Mouse (Mus musculus): ENCODE data around the gene Daam2.
A peak's percentile ranks its signal among the peaks of the same experiment; 100 is the strongest.

Daam2 gene

DNA sequence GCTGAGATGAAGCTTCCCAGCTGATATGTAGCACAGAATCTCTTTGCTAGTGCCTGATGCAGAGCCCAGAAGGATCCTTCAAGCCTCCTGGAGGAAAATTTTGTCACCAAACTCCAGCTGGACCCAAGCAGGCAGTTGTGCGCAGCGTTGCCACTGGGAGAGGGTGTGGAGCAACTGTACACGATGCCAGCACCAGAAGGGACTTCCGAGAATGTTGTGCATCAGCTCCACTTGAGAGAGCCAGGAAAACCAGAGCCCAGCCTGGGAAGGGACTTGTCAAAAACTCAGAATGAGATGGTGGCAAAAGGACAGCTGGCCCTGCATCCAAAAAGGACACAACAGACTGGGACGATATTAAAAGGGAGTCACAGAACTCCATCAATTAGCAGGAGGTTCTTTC, 32.5 kb downstream of the Daam2 start:
- DNase-seq (ENCODE audit: low read depth) = no peak

DNA sequence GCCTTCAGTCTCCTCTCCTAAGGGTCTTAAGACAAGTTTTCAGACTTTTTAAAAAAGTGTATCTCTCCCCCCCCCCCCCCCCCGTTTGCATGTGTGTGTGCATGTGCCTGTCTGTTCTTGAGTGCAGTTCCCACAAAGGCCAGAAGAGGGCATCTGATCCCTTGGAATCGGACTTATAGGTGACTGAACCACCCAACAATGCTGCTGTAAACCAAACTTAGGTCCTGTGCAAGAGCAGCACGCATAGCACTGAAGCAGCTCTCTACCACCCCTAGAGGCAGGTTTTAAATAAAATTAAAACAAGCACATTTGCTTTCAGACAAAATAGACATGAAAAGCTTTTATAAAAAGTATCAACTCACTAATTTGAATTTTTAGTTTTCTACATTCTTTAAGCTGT, 33.9 kb downstream of the Daam2 start:
- peak; percentile 18 for DNase-seq (ENCODE audit: low read depth)

DNA sequence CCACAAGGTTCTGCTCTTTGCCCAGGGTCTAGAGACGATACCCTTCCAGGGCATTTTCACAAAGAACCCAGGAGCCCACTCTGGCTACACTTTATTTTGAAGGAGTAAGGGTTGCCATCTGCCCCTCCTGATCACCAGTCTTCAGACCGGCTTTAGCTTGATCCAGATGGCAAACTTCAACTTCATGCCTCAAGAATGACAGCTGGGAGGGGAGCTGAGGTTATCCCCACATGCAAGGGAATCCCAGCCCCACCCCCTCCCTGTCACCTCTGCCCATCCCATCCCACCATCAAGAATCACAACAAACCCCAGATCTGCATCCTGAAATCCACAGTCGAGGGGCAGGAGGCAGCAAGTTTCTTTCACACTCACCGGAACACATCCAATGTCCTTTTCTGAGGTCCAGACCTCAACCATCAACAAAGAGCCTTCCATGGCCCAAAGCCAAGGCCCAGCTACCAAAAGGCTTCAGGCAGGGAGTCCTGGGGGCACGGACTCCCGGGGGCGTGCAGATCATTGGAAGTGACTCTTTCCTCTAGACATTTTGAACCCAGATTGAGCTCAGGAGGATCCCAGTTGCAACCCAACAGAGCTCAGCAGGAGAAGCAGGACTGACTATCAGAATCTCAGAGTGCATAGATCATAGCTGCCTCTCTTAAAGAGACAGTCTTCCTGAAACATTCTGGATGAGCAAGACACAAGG, 35.5 kb downstream of the Daam2 start:
- no peak for DNase-seq (ENCODE audit: low read depth)

DNA sequence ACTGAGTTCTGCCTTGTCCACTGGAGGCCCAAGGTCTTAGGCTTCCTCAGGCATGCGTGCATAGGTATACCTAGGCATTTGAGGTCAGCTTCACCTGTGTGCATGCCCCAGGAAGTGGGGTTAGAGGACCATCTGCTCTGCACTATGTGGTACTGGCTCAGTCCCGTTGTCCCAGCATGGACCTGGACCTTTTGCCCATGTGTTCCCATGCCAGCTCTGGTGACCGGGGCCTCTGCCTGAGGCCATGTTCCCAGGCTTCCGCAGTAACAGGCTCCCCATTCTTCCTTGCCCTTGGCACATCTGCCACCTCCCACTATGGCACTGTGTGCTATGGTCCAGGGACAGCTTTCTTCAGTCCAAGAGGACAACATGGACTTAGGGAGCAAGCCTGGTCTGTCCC, 36.1 kb downstream of the Daam2 start:
- DNase-seq (ENCODE audit: low read depth) = no peak

DNA sequence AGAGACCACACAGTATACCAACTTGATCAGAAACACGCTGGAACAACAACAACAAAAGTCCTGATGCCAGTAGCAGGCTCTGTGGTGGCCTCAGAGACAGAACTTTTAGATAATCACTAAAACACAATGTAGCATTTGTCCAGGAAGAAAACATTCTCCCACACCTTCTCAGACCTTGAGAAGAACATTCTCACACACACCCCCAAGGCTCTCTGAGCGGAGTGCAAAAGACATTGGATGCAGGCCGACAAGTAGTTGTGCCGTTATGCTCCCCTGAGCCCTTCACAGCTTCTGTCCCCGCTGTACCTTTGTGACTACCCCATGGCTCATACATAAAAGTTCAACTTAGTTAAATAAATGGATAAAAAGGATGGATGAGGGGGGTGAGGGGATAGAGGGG, 37.6 kb downstream of the Daam2 start:
- DNase-seq (ENCODE audit: low read depth) = no peak

DNA sequence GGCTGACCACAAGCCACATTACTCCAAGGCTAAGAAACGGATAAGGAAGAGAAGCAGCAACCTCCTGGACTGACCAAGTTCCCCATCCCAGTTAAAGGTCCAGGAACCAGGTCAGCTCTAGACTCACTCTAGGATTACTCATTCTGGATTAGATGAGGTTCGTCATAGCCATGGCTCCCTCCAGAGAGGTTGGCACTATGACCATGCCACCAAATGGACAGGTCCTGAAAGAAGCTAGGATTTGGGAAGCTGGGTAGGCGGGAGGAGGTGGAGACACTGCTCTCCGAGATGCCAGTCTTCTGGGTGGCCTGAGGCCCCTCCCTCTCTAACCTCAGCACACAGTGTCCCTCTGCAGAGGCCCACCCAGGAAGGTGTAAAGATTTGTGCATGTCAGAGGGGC, 38.2 kb downstream of the Daam2 start:
- DNase-seq (ENCODE audit: low read depth) = no peak

DNA sequence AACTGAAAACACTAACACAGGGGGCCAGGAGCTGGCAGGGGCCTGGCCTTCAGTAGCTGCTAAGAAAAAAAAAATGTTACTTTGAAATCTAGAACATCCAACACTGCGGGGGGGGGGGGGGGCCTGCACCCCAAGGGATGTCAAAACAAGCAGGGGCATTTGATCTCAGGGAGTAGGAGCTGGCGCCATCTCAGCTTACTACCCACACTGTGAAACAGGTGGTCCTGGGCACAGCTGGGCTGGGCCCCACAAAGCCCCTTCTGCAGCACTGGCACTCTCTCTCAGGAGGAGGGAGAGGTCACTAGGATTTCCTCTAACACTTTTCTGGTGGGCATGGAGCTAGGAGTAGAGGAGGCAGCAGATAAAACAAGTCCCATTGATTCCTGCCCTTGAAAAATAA, 39.6 kb downstream of the Daam2 start:
- no peak for DNase-seq (ENCODE audit: low read depth)

DNA sequence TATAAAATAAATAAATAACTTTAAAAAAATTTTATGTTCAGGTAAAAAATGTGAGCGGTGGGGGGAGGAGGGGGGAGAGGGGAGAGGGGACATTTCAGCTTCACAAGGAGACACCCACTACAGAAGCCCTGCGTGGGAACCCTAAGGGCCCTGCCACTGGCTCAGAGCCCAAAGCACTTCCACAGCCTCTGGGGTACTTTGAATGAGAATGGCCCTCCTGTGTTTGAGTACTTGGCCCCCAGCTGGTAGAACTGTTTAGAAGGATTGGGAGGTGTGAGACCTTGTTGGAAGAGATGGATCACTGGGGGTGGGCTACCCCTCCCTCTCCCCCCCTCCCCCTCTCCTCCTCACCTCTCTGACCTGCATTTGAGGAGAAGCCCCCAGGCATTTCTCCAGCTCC, 41.7 kb downstream of the Daam2 start:
- DNase-seq (ENCODE audit: low read depth) = no peak

DNA sequence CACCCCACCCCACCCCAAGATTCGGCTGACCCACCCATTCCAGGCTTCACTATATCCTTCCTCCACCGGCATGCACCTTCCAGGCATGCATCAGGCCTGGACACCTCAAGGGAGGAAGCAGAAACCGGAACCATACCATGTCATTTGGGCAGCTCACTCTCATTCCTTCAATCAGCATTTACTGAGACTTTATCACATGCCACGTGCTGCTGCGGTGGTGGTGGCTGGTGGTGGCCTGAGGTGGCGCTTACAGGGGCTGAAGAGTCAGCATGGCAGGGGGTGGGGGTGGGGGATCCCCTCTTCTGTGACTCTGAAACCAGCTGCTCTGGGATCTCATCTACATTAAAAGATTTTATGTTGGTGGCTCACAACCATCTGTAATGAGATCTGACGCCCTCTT, 42.1 kb downstream of the Daam2 start:
- no peak for DNase-seq (ENCODE audit: low read depth)

DNA sequence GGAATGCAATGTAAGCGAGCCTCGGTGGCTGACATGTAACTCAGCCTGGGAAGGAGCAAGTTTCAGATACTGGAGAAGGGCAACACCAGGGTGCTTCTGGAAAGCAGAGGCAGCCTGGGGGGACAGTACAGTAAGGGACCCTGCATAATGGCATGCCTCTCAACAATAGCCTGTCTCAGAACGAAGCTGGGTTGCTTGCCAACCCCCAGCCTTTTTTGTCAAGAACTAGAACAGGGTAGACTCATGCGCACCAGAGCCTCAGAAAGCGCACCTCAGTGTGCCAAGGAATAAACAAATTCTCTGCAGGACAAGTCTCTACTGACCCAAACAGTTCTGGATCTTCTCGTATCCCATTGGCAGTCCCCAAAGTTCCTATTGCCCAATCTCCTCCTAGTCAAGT, 43.5 kb downstream of the Daam2 start:
- DNase-seq (ENCODE audit: low read depth) = no peak

DNA sequence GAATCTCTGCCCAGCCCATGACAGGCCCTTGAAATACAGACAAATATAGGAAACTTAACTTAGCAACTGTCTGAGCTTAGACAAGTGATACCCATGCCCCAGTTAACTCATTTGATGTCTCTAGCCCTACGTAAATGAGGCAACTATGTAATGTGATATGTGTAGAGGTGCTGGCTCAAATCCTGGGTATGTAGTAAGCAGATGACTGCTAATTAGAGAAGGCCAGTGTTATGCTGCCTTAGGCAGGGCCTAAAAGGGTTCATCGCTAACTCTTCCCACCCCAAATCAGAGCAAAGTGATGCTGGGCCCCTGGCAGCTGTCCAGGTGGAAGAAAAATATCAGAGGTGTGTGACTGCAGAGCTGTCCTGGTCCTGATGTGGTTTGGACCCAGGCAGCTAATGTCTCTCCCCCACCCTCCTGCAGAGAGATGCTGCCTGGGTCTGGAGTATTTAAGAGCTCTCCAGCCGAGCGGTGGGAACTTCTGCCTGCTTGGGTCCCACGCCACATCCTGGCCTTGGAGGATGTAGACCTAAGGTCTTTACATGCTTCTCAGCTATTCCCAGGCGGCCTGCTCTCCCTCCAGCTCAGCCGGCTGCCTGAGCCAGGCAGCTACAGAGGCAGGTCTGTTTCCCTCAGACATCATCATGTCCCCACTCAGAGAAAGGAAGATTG, 44.4 kb downstream of the Daam2 start:
- no peak for DNase-seq (ENCODE audit: low read depth)

DNA sequence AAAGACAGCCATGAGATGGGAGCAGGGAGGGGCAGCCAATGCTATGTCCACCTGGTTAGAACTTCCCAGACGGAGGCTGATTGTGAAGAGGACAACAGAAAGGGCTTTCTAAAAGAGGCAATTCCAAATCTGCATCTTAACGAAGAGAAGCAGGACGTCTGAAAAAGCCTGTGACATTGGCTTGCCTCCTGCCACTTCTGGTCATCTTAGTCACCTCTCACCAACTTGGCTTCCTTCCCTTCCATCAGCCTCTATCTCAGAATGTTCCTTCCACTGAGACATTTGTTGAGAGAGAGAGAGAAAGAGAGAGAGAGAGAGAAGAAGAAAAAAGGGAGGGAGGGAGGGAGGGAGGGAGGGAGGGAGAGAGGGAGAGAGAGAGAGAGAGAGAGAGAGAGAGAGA, 47.1 kb downstream of the Daam2 start:
- no peak for DNase-seq (ENCODE audit: low read depth)

DNA sequence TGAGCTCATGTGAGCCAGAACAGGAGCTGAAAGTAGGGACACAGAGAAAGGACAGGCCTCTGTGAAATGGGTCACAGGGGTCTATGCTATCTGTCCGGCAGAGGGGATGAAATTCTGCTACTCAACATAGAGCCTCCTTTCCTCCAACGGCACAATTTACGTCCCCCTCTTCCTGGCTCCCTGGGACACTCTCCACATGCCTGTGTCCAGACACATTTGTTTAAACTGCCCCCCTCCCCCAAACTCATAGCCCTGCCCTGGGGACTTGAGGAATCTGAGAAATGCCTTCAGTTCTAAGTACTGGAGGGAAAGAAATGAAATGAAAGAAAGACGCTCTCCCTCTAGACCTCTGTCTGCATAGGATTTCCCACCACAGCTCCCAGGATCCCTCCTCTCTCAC, 48.5 kb downstream of the Daam2 start:
- no peak for DNase-seq (ENCODE audit: low read depth)

DNA sequence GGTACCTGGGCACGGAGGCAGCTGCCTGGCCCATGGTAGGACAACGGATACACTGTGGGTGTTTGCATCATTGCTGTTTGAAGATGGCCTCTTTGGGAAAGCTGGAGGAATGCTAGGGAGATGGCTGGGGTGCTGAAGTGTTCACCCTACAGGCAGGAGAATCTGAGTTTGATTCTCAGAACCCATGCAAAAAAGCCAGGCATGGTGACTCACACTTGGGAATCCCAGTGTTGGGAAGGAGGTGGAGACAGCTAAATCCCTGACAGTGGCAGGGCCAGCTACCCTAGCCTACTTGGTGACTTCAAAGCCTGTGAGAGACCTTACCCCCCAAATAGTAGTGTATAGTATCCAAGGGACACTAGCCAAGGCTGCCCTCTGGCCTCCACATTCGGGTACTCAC, 49.0 kb downstream of the Daam2 start:
- DNase-seq (ENCODE audit: low read depth) = no peak

DNA sequence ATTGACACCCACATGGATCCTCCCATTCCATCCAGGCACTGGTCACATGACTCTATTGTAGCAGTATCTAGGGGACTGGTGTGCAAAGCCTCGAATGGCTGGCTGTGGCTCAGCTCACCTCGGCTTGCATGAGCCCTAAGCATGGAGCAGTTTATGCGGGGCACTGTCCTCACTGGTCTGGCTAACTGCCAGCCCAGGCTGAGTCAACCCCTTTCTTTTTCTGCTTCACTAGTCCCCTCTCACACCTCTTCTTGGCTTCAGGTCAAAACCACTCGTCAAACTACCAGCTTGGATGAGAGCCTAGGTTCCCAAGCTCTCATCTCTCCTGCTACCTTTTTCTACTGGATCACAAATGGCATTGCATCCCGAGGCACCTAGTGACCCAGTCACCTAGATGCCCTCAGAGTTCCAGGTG, 51.5 kb downstream of the Daam2 start:
- DNase-seq (ENCODE audit: low read depth) = no peak

DNA sequence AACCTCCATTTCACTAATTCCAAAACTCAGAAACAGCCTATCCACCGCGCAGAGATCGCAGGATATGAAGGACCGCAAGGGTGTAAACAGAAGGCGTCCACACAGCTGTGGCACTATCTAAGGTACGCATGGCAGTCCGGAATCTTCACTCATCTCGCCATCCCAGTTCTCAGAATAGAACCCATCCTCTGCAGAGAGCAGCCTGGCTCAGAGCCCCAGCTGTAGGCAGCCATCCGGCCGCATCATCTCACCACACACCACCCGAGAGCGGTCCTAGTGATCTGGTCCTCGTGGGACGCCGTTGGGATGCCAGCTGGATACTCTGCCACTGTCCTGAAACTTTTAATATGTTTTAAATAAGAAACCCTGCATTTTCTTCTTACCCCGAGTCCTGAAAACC, 54.7 kb downstream of the Daam2 start:
- DNase-seq (ENCODE audit: low read depth) = no peak

DNA sequence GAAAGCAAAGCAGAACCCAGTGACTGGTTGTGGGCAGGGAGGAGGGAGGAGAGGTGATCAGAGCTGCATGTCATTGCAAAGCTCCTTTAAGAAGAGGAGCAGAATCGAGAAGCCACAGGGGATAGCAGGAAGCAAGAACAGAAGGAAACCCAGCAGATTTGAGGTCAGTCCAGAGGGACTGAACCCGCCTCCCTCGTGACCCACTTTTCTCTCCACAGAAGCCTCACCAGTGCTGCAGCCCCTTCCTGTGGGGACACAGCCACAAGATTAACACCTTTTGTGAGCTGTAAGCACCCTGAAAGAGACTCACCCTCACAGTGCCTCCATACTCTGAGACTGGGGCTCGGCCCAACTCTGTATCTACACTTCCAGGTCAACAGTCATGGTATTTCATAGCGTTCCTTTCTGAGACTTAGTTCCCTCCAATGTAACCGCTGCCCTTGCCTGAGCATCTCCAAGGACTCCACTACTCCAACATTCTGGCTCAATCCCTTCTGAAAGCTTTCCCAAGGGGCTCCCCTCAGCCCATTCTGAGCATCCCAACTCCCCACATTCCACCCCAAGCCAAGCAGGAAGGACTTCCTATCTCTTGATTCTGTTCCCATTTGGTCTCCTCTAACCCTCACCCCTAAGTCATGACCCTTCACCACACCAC, 60.8 kb downstream of the Daam2 start:
- no peak for DNase-seq (ENCODE audit: low read depth)

DNA sequence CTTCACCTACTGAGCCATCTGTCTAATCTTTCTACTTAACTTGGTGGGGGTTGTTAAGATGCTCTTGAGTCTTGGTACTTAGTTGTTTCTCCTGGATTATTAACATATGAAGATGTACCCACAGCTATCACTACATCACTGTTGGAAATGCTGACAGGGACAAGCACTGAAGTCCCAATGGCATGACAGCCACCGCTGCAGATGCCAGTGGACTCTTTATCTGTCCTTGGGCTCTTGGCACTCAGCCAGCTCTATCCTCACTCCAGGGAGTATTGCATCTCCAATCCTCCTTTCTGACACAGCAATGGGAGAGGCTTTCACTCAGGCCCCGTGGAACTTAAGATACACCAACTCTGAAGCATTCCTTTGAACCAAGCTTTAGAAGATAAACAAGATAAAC, 63.9 kb downstream of the Daam2 start:
- no peak for DNase-seq (ENCODE audit: low read depth)

DNA sequence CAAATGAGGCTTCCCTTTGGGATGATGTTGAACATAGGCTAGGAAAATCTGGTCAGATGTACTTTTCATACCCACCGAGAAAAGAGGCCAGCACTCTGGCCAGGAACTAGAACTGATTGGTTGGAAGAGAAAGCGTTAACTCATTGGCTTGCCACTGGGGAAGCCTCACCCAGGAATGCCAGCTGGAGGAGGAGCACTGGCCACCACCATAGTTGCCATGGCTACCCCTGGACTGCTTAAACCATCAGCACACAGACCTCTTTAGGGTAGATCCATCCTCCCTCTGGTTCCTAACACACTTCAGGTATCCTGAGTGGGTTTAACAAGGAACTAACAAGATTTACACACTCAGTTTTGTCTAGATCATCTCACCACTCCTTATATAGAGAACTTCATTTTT, 64.5 kb downstream of the Daam2 start:
- DNase-seq (ENCODE audit: low read depth) = no peak

DNA sequence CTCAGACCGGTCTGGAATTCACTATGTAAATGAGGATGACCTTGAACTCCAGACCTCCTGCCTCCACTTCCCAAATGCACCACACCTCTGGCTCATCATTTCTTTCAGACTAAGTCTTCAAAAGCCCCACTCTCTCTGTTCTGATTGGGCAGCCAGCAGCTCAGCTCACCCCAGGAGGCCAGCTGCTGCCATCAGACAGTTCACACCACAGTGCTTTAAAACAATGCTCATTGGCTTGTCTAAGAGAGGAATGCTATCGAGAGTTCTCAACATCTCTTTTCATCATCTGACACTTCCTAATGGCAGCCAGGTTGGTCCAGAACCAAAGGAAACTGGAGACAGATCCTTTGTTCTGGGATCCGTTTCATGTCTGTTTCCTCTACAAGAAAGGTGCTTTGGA, 66.0 kb downstream of the Daam2 start:
- no peak for DNase-seq (ENCODE audit: low read depth)

DNA sequence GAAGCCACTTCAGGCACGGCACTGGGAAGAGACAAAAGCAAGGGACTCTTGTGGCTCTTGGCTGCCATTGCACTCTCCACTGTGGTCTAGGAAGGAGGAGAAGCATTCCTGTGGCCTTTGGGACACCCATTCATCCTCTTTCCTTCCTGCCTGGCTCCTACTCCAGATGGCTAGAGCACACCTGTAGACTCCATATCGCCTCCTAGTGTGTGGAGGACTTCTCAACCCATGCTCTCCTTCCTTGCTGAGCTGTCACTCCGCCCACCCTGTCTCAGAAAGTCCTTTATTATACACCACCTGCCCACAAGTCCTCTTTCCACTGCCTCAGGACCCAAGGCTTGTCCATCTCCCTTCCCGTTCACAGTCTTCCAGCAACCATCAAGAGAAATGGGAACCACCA, 70.9 kb downstream of the Daam2 start:
- DNase-seq (ENCODE audit: low read depth) = no peak

DNA sequence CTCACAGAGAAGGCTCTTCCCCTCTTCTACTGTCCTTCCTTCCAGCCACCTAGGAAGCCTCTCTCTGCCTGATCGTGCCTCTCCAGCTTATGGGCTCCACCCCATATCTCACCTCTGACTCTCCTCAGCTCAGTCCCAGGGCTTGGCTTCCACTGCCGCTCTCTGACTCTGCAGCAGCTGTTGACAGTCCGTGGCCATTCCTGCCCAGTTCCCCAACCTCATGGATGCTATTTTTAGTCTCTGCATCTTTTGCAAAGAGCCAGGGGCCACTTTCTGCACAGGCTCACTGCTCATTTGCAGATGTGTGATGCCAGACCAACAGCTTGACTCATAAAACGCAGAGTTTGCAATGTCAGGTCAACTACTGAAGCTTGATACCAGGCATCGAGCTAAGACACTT, 75.0 kb downstream of the Daam2 start:
- no peak for DNase-seq (ENCODE audit: low read depth)

DNA sequence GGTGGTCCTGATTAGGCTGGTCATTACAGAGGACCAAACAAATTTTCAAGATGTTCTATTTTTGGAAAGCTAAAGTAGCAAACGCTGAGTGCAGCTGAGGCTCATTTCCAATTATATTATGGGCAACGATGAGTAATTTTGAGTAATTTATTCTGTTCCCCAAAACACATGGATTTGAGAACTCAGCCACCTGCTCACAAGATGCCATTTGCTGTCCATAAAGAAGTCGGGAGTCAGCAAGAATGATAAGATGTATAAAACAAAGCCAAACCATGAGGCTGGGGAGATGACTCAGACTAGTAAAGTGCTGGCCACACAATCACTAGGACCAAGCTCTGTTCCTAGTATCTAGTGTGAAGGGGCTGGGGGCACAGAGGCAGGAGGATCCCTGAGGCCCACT, 79.7 kb downstream of the Daam2 start:
- no peak for DNase-seq (ENCODE audit: low read depth)

DNA sequence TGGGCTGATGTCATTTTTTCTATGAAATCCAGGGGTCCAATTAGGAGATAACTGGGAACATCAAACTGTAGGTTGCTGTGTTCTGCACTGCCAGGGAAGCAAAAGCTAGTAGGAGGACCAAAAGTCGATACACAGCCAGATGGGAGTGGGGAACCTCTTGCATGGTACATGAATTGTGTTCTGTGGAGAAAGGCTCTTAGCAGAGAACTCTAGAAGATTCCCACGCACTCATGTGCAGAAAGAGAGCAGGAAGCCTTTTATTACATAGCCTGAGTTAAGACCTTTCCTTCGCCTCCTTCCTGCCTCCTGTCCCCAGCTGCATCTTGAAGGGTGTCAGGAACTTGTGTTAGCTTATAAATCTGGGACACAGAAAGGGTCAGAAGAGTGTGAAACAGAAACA, 82.3 kb downstream of the Daam2 start:
- DNase-seq (ENCODE audit: low read depth) = no peak
